Mouse (Mus musculus): ENCODE data around the gene Mybpc3. TPM values are rescaled to one million over a fixed set of nuclear protein-coding genes. Genes with fewer than 3 reads are reported as not detected.
A peak's percentile ranks its signal among the peaks of the same experiment; 100 is the strongest.

The Mybpc3 gene
- 39.6 and 51.4 TPM in 2 replicates for polyA plus RNA-seq (2012; rRNA removed)

- WGBS: 57% methylated on average over 11 of the region's 11 CpGs
- Histone ChIP-seq H3K4me3 (replicated peaks; ENCODE audit: insufficient read depth, low read depth, low read length) (no peak within 1 kb of the TSS), H3K4me1 (ENCODE audit: control insufficient read depth, insufficient read depth, low read length) (peaks cover 53% of the 10 kb centered on the region), H3K27me3 (ENCODE audit: control insufficient read depth, insufficient read depth, low read length) (no peaks in the 10 kb centered on the region), H3K27ac (ENCODE audit: insufficient read depth, low read length) (peak within 1 kb of the TSS; percentile 94)
- TF ChIP-seq POLR2A (IDR thresholded peaks at IDR 0.05; ENCODE audit: borderline replicate concordance, insufficient read depth, low read length): no peak
- TF ChIP-seq CTCF (IDR thresholded peaks at IDR 0.05; ENCODE audit: borderline replicate concordance, insufficient read depth, low read depth, low read length): no peak
- no peak for DNase-seq
These were observed at the start of gene Mybpc3 for GRCm38 (mm10) chr2:91117585-91118275. Mybpc3 (plus strand) TSS chr2:91118144.

GRCm38 (mm10) chr2:91068162-91068871 is 49.6 kb upstream of the Mybpc3 start:
- no peak for DNase-seq
- peak overlapping the region; percentile 91 for H3K4me3 ChIP-seq (replicated peaks; ENCODE audit: insufficient read depth, low read depth, low read length)
- TF ChIP-seq POLR2A (IDR thresholded peaks at IDR 0.05; ENCODE audit: borderline replicate concordance, insufficient read depth, low read length) (no peak), CTCF (IDR thresholded peaks at IDR 0.05; ENCODE audit: borderline replicate concordance, insufficient read depth, low read depth, low read length) (no peak)
- 49% methylated on average over 13 of the region's 13 CpGs for WGBS
- H3K27ac ChIP-seq (ENCODE audit: insufficient read depth, low read length): no peak overlapping the region
- peaks cover 20% of the 10 kb centered on the region for H3K4me1 ChIP-seq (ENCODE audit: control insufficient read depth, insufficient read depth, low read length)
- H3K27me3 ChIP-seq (ENCODE audit: control insufficient read depth, insufficient read depth, low read length): no peaks in the 10 kb centered on the region

GRCm38 (mm10) chr2:91068872-91069165 is 49.1 kb upstream of the Mybpc3 start:
- Histone ChIP-seq H3K4me1 (ENCODE audit: control insufficient read depth, insufficient read depth, low read length) (peaks cover 20% of the 10 kb centered on the region), H3K4me3 (replicated peaks; ENCODE audit: insufficient read depth, low read depth, low read length) (peak overlapping the region; percentile 91), H3K27me3 (ENCODE audit: control insufficient read depth, insufficient read depth, low read length) (no peaks in the 10 kb centered on the region), H3K27ac (ENCODE audit: insufficient read depth, low read length) (no peak overlapping the region)
- WGBS: 16% methylated on average over 6 of the region's 6 CpGs
- peak in 1 of 2 experiments; percentile 37 for DNase-seq
- TF ChIP-seq POLR2A (IDR thresholded peaks at IDR 0.05; ENCODE audit: borderline replicate concordance, insufficient read depth, low read length) (no peak), CTCF (IDR thresholded peaks at IDR 0.05; ENCODE audit: borderline replicate concordance, insufficient read depth, low read depth, low read length) (no peak)

- TF ChIP-seq POLR2A (IDR thresholded peaks at IDR 0.05; ENCODE audit: borderline replicate concordance, insufficient read depth, low read length): no peak
- TF ChIP-seq CTCF (IDR thresholded peaks at IDR 0.05; ENCODE audit: borderline replicate concordance, insufficient read depth, low read depth, low read length): no peak
- peak overlapping the region; percentile 63; the same call in 1 of the 2 replicates for H3K27ac ChIP-seq (ENCODE audit: insufficient read depth, low read length)
- H3K4me3 ChIP-seq (replicated peaks; ENCODE audit: insufficient read depth, low read depth, low read length): peak overlapping the region; percentile 91
- H3K27me3 ChIP-seq (ENCODE audit: control insufficient read depth, insufficient read depth, low read length): no peaks in the 10 kb centered on the region
- peaks cover 20% of the 10 kb centered on the region for H3K4me1 ChIP-seq (ENCODE audit: control insufficient read depth, insufficient read depth, low read length)
- WGBS: 5% methylated on average over 14 of the region's 14 CpGs
- DNase-seq: peak in 1 of 2 experiments; percentile 38
These were observed 48.5 kb upstream of the Mybpc3 start for GRCm38 (mm10) chr2:91069306-91070000.

GRCm38 (mm10) chr2:91070076-91070800 is 47.7 kb upstream of the Mybpc3 start, which contains the start of gene Slc39a13:
Slc39a13 (minus strand) TSS chr2:91070417.
- peak; percentile 90 to 96 for DNase-seq
- Histone ChIP-seq H3K27me3 (ENCODE audit: control insufficient read depth, insufficient read depth, low read length) (no peaks in the 10 kb centered on the region), H3K4me3 (replicated peaks; ENCODE audit: insufficient read depth, low read depth, low read length) (peak within 1 kb of the TSS; percentile 91), H3K27ac (ENCODE audit: insufficient read depth, low read length) (peak within 1 kb of the TSS; percentile 63; the same call in 1 of the 2 replicates), H3K4me1 (ENCODE audit: control insufficient read depth, insufficient read depth, low read length) (peaks cover 20% of the 10 kb centered on the region)
- TF ChIP-seq POLR2A (IDR thresholded peaks at IDR 0.05; ENCODE audit: borderline replicate concordance, insufficient read depth, low read length) (peak; percentile 58; the same call in 1 of the 2 replicates), CTCF (IDR thresholded peaks at IDR 0.05; ENCODE audit: borderline replicate concordance, insufficient read depth, low read depth, low read length) (peak; percentile 88)
- WGBS: 1% methylated on average over 66 of the region's 69 CpGs

- WGBS: 79% methylated on average over 10 of the region's 10 CpGs
- DNase-seq: peak in 1 of 2 experiments; percentile 26
- peaks cover 20% of the 10 kb centered on the region for H3K4me1 ChIP-seq (ENCODE audit: control insufficient read depth, insufficient read depth, low read length)
- peak overlapping the region; percentile 41 for H3K4me3 ChIP-seq (replicated peaks; ENCODE audit: insufficient read depth, low read depth, low read length)
- H3K27ac ChIP-seq (ENCODE audit: insufficient read depth, low read length): peak overlapping the region; percentile 16; the same call in 1 of the 2 replicates
- TF ChIP-seq POLR2A (IDR thresholded peaks at IDR 0.05; ENCODE audit: borderline replicate concordance, insufficient read depth, low read length) (no peak), CTCF (IDR thresholded peaks at IDR 0.05; ENCODE audit: borderline replicate concordance, insufficient read depth, low read depth, low read length) (no peak)
- H3K27me3 ChIP-seq (ENCODE audit: control insufficient read depth, insufficient read depth, low read length): no peaks in the 10 kb centered on the region
These were observed 46.9 kb upstream of the Mybpc3 start for GRCm38 (mm10) chr2:91071059-91071458.

- 36% methylated on average over 1 of the region's 1 CpGs for WGBS
- peaks cover 12% of the 10 kb centered on the region for H3K4me1 ChIP-seq (ENCODE audit: control insufficient read depth, insufficient read depth, low read length)
- no peaks in the 10 kb centered on the region for H3K27me3 ChIP-seq (ENCODE audit: control insufficient read depth, insufficient read depth, low read length)
- no peak overlapping the region for H3K4me3 ChIP-seq (replicated peaks; ENCODE audit: insufficient read depth, low read depth, low read length)
- no peak for DNase-seq
- H3K27ac ChIP-seq (ENCODE audit: insufficient read depth, low read length): no peak overlapping the region
- no peak for TF ChIP-seq CTCF (IDR thresholded peaks at IDR 0.05; ENCODE audit: borderline replicate concordance, insufficient read depth, low read depth, low read length)
- TF ChIP-seq POLR2A (IDR thresholded peaks at IDR 0.05; ENCODE audit: borderline replicate concordance, insufficient read depth, low read length): no peak
These were observed 45.9 kb upstream of the Mybpc3 start for GRCm38 (mm10) chr2:91072092-91072491.
